Mouse (Mus musculus) E14TG2a.4 (cell line): ENCODE results near the gene Ints14.

ENCODE experiments used
- CTCF ChIP-seq: conservative IDR thresholded peaks from 2 replicates; pipeline ENCODE4 v1.5.1; 2014; ENCODE audit warnings: low read length
- NANOG ChIP-seq: IDR thresholded peaks from 2 replicates; pipeline ENCODE4 v1.6.1; 2014; ENCODE audit warnings: borderline replicate concordance, low read length, mixed read lengths
- POU5F1 ChIP-seq: IDR thresholded peaks from 2 replicates; pipeline ENCODE4 v1.6.1; 2014; ENCODE audit warnings: low read length, borderline replicate concordance

- TF ChIP-seq CTCF = no peak
- no peak for TF ChIP-seq POU5F1
- no peak for TF ChIP-seq NANOG
Measured at GRCm38 (mm10) chr9:65016241-65016977, 55.7 kb downstream of the Ints14 start.
